Mouse (Mus musculus) forebrain, embryonic 13.5 days (tissue): ENCODE results near the gene Ep300. TPM values are rescaled to one million over a fixed set of nuclear protein-coding genes. Genes with fewer than 3 reads are reported as not detected.

Source experiments
- ATAC-seq: fragments of 200-750 bp; cut with Nextera tagmentation; 2 replicates; pipeline ENCODE4 v1.8.0; 2017
- H3K27ac ChIP-seq: fragments of 300-500 bp; sonication (generic); 2 replicates; pipeline ENCODE4 v1.5.1; 2015; ENCODE audit warnings: inconsistent platforms, mild to moderate bottlenecking, moderate library complexity
- H3K27me3 ChIP-seq: fragments of 300-500 bp; sonication (generic); 2 replicates; pipeline ENCODE4 v1.6.1; 2015; ENCODE audit warnings: mild to moderate bottlenecking, inconsistent platforms
- H3K36me3 ChIP-seq: fragments of 300-500 bp; sonication (generic); 2 replicates; pipeline ENCODE4 v1.6.1; 2015; ENCODE audit warnings: mild to moderate bottlenecking, inconsistent platforms; ENCODE audit not compliant: poor library complexity, severe bottlenecking
- H3K4me1 ChIP-seq: fragments of 300-500 bp; sonication (generic); 2 replicates; pipeline ENCODE4 v1.6.1; 2015; ENCODE audit warnings: inconsistent platforms
- H3K4me2 ChIP-seq: fragments of 300-500 bp; sonication (generic); 2 replicates; pipeline ENCODE4 v1.6.1; 2015; ENCODE audit warnings: inconsistent platforms, mild to moderate bottlenecking, moderate library complexity
- H3K4me3 ChIP-seq: fragments of 300-500 bp; sonication (generic); 2 replicates; pipeline ENCODE4 v1.5.1; 2015; ENCODE audit warnings: mild to moderate bottlenecking, inconsistent platforms
- H3K9ac ChIP-seq: fragments of 300-500 bp; sonication (generic); 2 replicates; pipeline ENCODE4 v1.6.1; 2015; ENCODE audit warnings: mild to moderate bottlenecking, inconsistent platforms
- H3K9me3 ChIP-seq: fragments of 300-500 bp; sonication (generic); replicated peaks from 2 replicates; pipeline ENCODE4 v1.6.1; 2016; ENCODE audit warnings: inconsistent platforms
- WGBS: fragments of 180-500 bp; shearing (Covaris S2); methylation state at CpG from one replicate; pipeline ENCODE4 v1.1.7; 2015; 5-methylcytosine and 5-hydroxymethylcytosine counted together
- polyA plus RNA-seq: library from polyadenylated mRNA; unstranded; fragments of >200 nt; fragmentation: Nextera tagmentation; extraction: Ambion mirVana; gene quantifications from 2 replicates; pipeline ENCODE4 v1.2.1, GENCODE M21; 2015

Gene Ep300
- polyA plus RNA-seq, 1 experiment from 2014 or later = 19.9 TPM

GRCm38 (mm10) chr15:81606634-81607033 lies 21.5 kb downstream of the Ep300 start:
- peaks cover 56% of the 10 kb centered on the region for H3K36me3 ChIP-seq
- no peak overlapping the region for H3K4me3 ChIP-seq
- 91% methylated on average over 1 of the region's 1 CpGs for WGBS
- H3K4me2 ChIP-seq = no peak overlapping the region
- no peak for ATAC-seq
- H3K9ac ChIP-seq = no peak overlapping the region
- H3K27ac ChIP-seq = no peak overlapping the region
- no peaks in the 10 kb centered on the region for H3K4me1 ChIP-seq
- no peaks in the 10 kb centered on the region for H3K27me3 ChIP-seq
- no peaks in the 10 kb centered on the region for H3K9me3 ChIP-seq

- H3K9ac ChIP-seq = no peak overlapping the region
- H3K27me3 ChIP-seq = no peaks in the 10 kb centered on the region
- WGBS = 92% methylated on average over 8 of the region's 8 CpGs
- no peak overlapping the region for H3K4me3 ChIP-seq
- no peak overlapping the region for H3K27ac ChIP-seq
- H3K36me3 ChIP-seq = peaks cover 76% of the 10 kb centered on the region
- H3K4me2 ChIP-seq = no peak overlapping the region
- no peak for ATAC-seq
- H3K9me3 ChIP-seq = no peaks in the 10 kb centered on the region
- no peaks in the 10 kb centered on the region for H3K4me1 ChIP-seq
These were observed 64.6 kb downstream of the Ep300 start for GRCm38 (mm10) chr15:81649516-81650455.

- no peak overlapping the region for H3K4me2 ChIP-seq
- H3K4me1 ChIP-seq = no peaks in the 10 kb centered on the region
- H3K9ac ChIP-seq = no peak overlapping the region
- 81% methylated on average over 7 of the region's 7 CpGs for WGBS
- no peak overlapping the region for H3K4me3 ChIP-seq
- H3K27me3 ChIP-seq = no peaks in the 10 kb centered on the region
- no peak for ATAC-seq
- no peaks in the 10 kb centered on the region for H3K9me3 ChIP-seq
- H3K36me3 ChIP-seq = peaks cover 68% of the 10 kb centered on the region
- H3K27ac ChIP-seq = no peak overlapping the region
These were observed 65.5 kb downstream of the Ep300 start for GRCm38 (mm10) chr15:81650636-81651035.

- H3K27ac ChIP-seq = no peak overlapping the region
- H3K9me3 ChIP-seq = no peaks in the 10 kb centered on the region
- no peak for ATAC-seq
- H3K27me3 ChIP-seq = no peaks in the 10 kb centered on the region
- H3K4me2 ChIP-seq = no peak overlapping the region
- H3K36me3 ChIP-seq = no peaks in the 10 kb centered on the region
- no peak overlapping the region for H3K9ac ChIP-seq
- H3K4me3 ChIP-seq = no peak overlapping the region
- H3K4me1 ChIP-seq = peaks cover 12% of the 10 kb centered on the region
- WGBS = 81% methylated on average over 2 of the region's 2 CpGs
These were observed 76.5 kb downstream of the Ep300 start for GRCm38 (mm10) chr15:81661701-81662100.

- peaks cover 14% of the 10 kb centered on the region for H3K36me3 ChIP-seq
These were observed 78.1 kb downstream of the Ep300 start for GRCm38 (mm10) chr15:81663281-81663680.

GRCm38 (mm10) chr15:81663697-81664561 lies 78.8 kb downstream of the Ep300 start, which contains the start of gene L3mbtl2:
Gene L3mbtl2 (plus strand): TSS chr15:81663889.
- peak; percentile 100 for ATAC-seq
- WGBS = under 1% methylated on average over 55 of the region's 55 CpGs
- peak within 1 kb of the TSS; percentile 86 for H3K4me2 ChIP-seq
- H3K9ac ChIP-seq = peak within 1 kb of the TSS; percentile 81
- peak within 1 kb of the TSS; percentile 90 for H3K4me3 ChIP-seq
- H3K4me1 ChIP-seq = peaks cover 12% of the 10 kb centered on the region
- peaks cover 21% of the 10 kb centered on the region for H3K36me3 ChIP-seq
- H3K27me3 ChIP-seq = no peaks in the 10 kb centered on the region
- H3K27ac ChIP-seq = 0 out of 2 replicates have a peak within 1 kb of the TSS, but pooled peaks have one; percentile 31
- H3K9me3 ChIP-seq = no peaks in the 10 kb centered on the region

More at GRCm38 (mm10) chr15:81663281-81663680, 78.1 kb downstream of the Ep300 start:
- Histone ChIP-seq H3K27ac (no peak overlapping the region), H3K9ac (no peak overlapping the region), H3K4me2 (peak overlapping the region; percentile 86), H3K4me3 (peak overlapping the region; percentile 90), H3K9me3 (no peaks in the 10 kb centered on the region), H3K27me3 (no peaks in the 10 kb centered on the region), H3K4me1 (peaks cover 12% of the 10 kb centered on the region)
- ATAC-seq = peak; percentile 2; the same call in 1 of the 2 replicates
- WGBS = 67% methylated on average over 10 of the region's 10 CpGs

- Histone ChIP-seq H3K27me3 (no peaks in the 10 kb centered on the region), H3K9ac (no peak overlapping the region), H3K36me3 (peaks cover 41% of the 10 kb centered on the region), H3K4me1 (peaks cover 12% of the 10 kb centered on the region), H3K4me2 (no peak overlapping the region), H3K4me3 (no peak overlapping the region), H3K27ac (no peak overlapping the region), H3K9me3 (no peaks in the 10 kb centered on the region)
- 91% methylated on average over 10 of the region's 10 CpGs for WGBS
- no peak for ATAC-seq
These were observed 81.8 kb downstream of the Ep300 start for GRCm38 (mm10) chr15:81666957-81667356.

- no peak overlapping the region for H3K9ac ChIP-seq
- no peak overlapping the region for H3K4me2 ChIP-seq
- H3K27ac ChIP-seq = no peak overlapping the region
- WGBS = 90% methylated on average over 4 of the region's 4 CpGs
- H3K4me1 ChIP-seq = peaks cover under 1% of the 10 kb centered on the region
- no peak overlapping the region for H3K4me3 ChIP-seq
- ATAC-seq = no peak
- H3K36me3 ChIP-seq = peaks cover 64% of the 10 kb centered on the region
- no peaks in the 10 kb centered on the region for H3K27me3 ChIP-seq
- H3K9me3 ChIP-seq = no peaks in the 10 kb centered on the region
These were observed 85.1 kb downstream of the Ep300 start for GRCm38 (mm10) chr15:81670231-81670640.

GRCm38 (mm10) chr15:81676637-81677036 lies 91.5 kb downstream of the Ep300 start:
- Histone ChIP-seq H3K4me2 (no peak overlapping the region), H3K9me3 (no peaks in the 10 kb centered on the region), H3K9ac (no peak overlapping the region), H3K27me3 (no peaks in the 10 kb centered on the region), H3K36me3 (peaks cover 76% of the 10 kb centered on the region), H3K27ac (no peak overlapping the region), H3K4me3 (no peak overlapping the region), H3K4me1 (no peaks in the 10 kb centered on the region)
- ATAC-seq = no peak
- 98% methylated on average over 3 of the region's 3 CpGs for WGBS

GRCm38 (mm10) chr15:81680301-81680805 lies 95.2 kb downstream of the Ep300 start:
- no peaks in the 10 kb centered on the region for H3K27me3 ChIP-seq
- H3K9me3 ChIP-seq = no peaks in the 10 kb centered on the region
- no peak for ATAC-seq
- H3K36me3 ChIP-seq = peaks cover 89% of the 10 kb centered on the region
- no peak overlapping the region for H3K9ac ChIP-seq
- H3K27ac ChIP-seq = no peak overlapping the region
- WGBS = 97% methylated on average over 4 of the region's 4 CpGs
- H3K4me2 ChIP-seq = no peak overlapping the region
- H3K4me3 ChIP-seq = no peak overlapping the region
- no peaks in the 10 kb centered on the region for H3K4me1 ChIP-seq

- Histone ChIP-seq H3K27me3 (peaks cover 53% of the 10 kb centered on the region), H3K27ac (no peak overlapping the region), H3K9me3 (no peaks in the 10 kb centered on the region), H3K4me1 (peaks cover 21% of the 10 kb centered on the region), H3K4me3 (peak overlapping the region; percentile 54), H3K9ac (peak overlapping the region; percentile 76), H3K36me3 (peaks cover under 1% of the 10 kb centered on the region; the same call in 1 of the 2 replicates), H3K4me2 (peak overlapping the region; percentile 94)
- peak; percentile 37 for ATAC-seq
- 4% methylated on average over 41 of the region's 41 CpGs for WGBS
These were observed 108.3 kb downstream of the Ep300 start for GRCm38 (mm10) chr15:81693366-81693966.
